Mouse (Mus musculus) c-Kit-positive CD71-positive TER-119-negative erythroid progenitor cells, embryonic 14.5 days (primary cell): ENCODE results near the gene Cox19.
A peak's percentile ranks its signal among the peaks of the same experiment; 100 is the strongest.

ENCODE experiments used
- DNase-seq: peaks from one replicate; pipeline ENCODE4 v3.0.0-alpha.2; 2013; ENCODE audit warnings: low read depth

Cox19 gene

DNA sequence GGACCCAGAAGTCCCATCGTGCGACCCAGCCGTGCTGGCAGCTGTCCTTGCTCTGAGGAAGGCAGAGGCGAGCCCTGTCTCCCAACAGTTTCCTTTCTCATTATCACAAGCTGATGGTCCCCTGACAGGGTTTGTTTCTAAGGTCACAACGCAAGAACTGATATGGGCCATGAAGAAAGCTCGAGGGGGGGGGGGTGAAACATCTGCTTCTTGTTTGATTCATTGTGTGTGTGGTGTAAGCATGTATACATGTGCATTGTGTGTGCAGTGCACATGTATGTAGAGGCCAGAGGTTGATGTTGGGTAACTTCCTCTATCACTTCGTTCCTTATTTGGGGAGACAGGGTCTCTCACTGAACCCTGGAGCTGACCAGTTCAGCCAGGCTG lies 23.6 kb downstream of the Cox19 start:
- no peak for DNase-seq

DNA sequence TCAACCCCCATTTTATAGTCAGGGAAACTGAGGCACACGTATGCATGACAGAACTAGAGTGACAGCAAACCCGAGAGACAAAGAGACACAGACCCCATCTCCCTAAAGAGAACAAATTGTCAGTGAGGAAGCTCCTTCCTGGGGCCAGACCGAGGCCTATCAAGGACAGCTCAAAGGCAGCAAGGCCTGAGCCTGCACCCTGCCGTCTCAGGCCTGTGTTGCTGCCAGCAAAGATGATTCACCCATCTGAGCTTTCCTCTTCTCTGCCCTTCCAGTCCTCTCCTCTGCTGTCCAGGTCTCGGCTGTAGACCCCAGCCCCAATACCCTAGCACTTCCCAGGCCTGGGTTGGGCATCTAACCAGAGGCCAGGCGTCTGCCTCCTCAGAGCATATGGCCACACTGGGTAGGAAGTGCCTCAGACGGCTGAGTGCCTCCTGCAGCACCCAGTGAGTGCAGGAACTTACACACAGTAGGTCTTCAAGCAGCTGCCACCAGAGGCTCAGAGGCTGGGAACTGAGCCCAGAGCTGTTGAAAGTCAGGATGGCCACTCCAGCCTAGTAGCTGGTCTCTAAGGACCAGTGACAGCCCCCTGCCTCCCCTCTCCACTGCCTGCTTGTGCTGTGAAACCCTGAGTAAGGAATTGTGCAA lies 24.1 kb downstream of the Cox19 start:
- DNase-seq, result no peak

DNA sequence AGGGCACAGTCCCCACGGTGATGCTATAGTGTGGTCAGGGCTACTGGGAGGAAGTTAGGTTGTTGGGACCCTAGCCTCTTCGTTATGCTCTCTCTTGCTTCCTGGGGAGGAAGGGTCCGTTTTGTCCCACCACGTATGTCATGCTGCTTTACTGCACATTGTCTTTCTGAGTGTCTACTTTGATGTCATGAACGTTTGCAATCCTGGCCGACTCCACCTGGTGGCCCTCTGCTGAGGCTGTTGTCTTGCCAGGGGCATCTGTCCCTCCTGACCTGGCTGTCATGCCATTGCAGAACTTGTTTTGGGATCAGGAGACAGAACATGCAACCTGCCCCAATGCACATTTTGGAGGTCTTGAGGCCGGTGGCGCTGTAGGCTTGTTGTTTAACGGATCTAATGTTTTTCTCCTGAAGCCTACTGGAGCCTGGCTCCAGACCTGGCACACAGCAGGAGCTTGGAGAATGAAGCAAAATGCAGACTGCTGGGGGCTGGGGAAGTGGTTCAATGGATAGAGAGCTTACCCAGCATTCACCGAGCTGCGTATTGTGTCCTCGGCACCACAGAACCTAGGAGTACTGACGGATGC lies 25.0 kb downstream of the Cox19 start:
- no peak for DNase-seq

DNA sequence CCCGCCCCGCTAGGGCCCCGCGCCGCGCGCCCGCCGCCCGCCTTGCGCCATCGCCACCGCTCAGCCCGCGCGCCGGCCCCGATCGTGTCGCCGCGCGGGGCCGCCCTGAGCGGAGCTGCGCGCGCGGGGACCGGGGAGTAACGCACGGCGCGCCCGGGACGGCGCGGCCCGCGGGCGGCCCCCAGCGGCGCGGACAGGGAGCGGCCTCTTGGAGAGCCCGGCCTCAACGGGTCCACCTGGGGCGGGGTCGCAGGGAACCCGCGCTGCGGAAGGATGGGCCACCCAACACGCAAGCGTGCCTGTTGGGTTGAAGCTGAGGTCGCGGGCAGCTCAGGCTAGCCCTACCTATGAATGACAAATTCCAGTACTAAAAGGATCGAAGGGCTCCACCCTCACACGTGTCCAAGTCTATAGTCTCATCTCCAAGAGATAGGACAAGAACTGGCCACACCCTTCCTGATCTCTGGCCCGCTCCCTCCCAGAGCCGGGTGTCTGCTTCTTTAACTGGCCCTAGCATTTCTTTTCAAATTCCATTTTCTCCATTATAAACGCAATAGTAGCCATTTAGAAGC lies 25.7 kb downstream of the Cox19 start, which contains the start of gene Adap1:
Gene Adap1, minus strand, starts transcription at position 228 of the 572 bp plus-strand sequence.
- DNase-seq, result peak; percentile 54

DNA sequence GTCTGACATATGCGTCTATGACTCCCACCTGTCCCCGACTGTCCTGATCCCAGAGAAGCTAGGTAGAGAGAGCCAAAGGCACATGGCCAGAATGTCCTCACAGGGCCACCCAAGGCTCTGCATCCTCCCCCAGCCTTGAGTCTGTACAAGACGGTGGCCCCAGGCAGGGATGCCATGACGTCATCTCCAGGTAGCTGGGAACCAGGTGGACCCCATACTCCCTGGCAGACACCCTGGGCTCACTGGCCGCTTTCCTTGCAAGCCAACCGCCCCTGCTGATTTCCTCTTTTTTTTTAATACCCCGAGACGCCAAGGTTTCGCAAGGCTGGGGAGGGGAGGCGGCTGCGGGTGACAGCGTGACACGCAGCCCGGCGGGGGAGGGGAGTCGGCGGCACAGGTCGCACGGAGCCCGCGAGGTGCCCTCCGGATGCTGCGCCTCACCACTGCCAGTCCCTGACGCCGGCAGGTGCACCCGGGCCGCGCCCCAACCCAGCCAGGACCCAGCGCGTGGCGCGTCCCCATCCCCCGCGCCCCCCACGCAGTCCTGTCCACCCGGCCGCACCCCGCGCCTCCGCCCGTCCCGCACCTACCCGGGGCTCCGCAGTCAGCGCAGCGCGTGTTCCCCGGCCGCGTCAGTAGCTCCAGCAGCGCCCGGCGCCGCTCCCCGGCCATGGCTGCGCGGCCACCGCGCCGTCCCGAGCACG lies 26.4 kb downstream of the Cox19 start:
- DNase-seq, result no peak

DNA sequence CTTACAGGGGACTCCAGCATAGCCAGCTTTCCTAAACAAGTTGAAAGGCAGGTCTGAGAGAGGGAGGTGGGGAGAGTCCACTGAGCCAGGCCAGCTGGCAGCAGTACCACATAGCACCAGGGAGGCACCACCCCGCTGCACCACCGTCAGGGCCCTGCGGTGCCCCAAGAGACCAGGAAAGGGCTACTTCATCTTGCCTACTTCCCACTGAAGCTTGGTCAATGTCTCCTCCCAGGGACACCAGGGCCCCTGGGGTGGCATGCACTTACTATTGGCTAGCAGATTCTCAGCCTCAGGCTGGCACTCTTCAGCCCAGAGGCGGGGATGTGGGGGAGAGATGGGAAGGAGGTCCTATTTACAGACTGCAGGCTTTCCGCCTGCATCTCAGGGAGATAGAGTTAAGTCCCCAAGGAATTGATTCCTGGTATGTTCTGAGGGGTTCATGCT lies 27.1 kb downstream of the Cox19 start:
- DNase-seq, result no peak

DNA sequence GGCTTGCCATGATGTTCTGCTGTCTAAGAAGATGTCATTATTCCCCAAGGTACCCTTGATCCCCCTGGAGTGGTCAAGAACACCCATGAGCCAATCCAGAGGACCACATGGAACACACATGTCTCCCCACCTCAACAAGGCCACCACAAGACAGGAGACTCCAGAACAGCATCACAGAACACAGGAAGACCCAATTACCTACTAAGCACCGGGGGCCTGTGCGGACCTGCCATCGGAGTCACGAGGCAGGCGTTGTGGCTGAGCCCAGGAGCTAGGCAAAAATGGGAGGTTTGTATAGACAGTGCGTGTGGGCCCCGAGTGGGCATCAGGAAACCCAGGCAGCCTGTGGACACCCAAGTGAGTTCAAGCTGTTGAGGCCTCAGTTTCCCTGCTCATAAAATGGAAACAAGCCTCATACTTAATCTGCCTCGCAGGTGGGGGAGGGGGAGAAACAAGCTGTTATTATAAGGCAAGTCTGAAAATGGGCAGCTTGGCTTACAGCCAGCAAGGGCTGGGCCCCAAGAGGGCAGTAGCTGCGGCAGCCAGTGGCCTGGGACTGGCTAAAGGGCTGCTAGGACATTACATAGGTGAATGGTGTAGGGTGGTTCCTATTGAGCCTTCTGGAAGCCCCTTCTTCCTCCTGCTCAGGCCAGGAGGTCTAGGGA lies 27.8 kb downstream of the Cox19 start:
- no peak for DNase-seq

DNA sequence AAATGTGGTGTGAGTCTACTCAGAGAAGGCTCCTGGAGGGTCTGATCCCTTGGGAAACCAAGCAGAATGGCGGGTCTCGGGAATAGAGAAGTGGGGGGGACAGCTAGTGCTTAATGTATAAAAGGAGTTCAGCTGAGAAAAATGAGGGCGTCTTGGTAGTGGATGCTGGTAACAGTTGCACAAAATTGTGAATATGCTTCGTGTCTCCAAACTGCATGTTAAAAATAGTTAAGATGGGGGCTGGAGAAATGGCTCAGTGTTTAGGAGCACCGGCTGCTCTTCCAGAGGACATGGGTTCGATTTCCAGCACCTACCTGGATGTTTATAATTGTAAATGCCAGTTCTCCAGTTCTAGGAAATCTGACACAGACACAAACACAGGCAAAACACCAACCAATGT lies 29.9 kb downstream of the Cox19 start:
- no peak for DNase-seq

DNA sequence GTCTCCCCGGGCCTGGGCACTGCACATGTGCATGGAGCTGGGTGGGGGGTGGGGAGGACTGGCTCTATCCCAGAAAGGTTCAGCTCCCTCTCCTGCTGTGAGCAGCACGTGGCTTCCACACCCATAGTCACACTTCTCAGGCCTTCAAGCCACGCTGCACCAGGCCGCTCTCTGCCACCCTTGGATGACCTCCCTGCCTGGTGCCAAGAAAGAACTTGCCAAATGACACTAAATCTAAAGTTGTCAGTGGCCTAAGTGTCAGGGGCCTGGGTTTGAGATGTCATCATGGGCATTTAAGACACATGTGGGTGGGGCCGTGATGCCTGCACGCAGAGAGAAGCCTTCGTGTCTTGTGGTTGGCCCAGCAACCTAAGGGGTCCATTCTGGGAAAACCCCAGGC lies 30.8 kb downstream of the Cox19 start:
- no peak for DNase-seq

DNA sequence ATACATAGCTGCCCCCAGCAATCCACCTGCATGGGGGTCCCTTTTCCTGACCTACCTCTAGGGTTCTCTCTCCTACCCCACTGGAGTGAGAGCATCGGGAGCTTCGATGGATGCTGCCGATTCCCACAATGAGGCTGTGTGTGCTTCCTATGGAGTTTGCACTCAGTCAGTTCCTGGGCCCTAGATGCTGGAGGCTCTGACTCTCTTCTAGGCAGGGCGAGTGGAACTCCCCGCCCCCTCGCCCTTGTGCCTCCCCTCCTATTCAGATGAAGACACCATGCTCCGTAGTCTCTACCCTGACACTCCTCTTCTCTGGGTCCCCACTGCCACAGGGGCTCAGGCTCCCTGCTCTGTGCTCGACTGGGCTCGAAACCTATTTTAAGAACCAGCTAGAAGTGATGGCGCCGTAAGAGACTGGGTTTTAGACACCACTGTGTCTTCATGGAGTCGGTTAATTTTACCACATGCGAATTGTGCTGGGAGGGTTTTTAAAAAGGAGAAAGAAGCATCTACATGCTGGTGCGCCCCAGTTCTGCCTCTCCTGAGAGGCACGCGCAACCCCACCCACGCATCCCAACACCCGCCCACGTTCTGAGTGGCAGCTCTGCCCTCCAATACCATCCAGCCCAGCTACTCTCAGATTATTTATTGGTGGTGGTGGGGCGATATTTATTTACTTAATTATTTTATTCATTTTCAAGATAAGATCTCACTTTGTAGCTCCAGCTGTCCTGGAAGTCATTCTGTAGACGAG lies 33.3 kb downstream of the Cox19 start:
- DNase-seq, result no peak

DNA sequence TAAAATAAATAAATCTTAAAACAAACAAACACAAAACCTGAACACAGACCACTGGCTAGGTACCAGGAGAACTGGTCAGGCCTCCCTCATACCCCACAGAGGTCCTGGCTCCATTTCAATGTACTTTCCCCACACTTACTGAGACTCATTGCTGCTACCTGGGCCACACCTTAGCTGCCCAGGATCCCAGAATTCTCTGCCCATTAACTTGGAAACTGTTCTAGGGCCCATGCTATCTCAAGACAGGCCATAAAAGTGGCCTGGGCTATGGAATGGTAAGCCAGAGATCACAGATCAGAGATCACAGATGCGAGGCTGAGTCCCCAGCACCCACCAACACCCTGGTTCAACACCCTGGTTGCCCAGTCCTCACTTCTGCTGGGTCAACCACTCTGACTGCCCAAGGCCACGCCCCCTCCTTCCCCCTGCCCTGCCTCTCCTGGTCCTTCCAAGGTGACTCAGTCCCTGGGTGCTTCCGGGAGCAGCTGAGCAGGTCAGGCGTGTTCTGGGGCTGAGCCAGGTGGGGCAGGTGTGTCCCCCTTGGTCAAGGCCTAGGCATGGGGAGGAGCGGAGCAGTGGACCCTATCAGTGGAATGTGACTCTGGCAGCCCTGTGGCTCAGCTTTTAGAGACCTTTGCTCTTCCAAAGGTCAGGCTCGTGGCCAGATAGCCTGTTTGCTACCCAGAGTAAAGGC lies 34.1 kb downstream of the Cox19 start:
- no peak for DNase-seq

DNA sequence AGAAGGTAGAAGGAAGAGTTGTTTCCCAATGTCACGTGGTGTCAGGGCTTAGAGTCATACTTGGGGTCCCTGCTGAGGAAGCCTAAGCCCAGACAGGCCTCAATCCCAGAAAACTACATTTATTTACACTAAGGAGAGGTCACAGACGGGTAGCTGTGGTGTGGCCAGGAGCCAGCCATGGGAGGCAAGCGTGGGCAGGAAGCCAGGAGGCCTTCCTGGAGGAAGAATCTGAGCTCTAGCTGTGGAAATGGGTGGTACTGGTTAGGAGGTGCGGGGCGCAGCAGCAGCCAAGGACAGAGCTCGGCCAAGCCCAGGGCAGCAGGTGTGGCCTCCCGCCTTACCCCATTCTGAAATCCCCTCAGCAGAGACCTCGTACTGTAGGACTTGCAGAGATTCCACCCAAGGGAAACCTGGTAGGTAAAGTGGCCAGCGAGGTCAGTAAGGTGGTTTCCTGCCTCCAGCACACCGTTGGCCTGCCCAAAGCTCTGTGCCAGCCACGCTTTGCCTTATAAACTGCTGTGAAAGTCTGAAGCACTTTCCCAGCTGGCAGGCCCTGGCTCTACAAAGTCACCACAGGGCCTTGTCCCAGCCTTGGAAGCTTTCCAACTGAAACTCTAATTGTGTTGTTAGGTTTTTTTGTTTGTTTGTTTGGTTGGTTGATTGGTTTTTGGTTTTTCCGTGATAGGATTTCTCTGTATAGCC lies 36.1 kb downstream of the Cox19 start:
- DNase-seq, result no peak

DNA sequence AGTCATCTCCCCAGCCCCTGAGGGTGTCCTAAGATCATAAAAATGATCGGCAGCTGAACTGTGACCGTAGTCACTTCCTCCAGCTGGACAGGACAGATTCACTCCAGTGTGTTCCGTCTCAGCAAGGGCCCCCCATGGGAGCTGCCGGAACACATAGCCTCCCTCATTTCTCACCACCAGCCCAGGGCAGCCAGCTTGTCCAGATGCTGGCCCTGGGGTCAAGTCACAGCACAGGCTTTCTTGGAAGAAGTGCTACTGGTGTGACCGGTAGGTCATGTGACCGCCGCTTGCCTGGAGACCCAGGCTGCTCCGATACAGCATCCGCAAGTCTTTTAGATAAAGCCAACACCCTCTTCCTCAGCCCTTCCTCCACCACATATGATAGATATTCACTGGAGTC lies 37.7 kb downstream of the Cox19 start:
- DNase-seq, result no peak

DNA sequence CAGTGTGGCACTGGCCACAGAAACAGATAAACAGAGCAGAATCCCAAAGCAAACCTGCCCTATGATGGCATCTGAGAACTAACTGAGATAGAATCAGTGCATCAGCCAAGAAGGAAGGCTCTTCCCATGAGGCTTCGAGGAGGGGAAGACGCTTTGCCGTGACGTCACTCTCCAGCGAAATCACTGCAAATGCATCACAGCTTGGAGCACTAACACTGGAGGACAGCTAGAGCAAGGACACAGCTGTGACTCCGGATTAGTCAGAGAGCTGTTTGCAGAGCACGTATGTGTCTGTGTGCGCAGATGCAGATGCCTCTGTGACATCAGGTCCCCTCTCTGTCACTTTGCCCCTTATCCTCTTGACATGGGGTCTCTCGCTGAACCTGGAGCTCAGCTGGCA lies 39.4 kb downstream of the Cox19 start:
- DNase-seq, result no peak

DNA sequence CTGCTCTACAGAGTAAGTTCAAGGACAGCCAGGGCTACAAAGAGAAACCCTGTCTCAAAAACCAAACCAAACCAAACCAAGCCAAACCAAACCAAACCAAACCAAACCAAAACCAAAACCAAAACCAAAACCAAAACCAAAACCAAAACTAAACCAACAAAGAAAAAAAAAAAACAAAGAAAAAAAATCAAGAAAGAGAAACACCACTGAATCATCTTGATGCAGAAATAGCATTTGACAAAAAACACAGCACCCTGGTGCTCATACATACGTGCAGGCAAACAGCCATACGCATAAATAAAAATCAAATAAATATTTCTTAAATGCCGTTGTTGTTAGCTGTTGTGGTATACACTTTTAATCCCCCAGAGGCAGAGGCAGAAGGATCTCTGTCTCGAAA lies 40.7 kb downstream of the Cox19 start:
- DNase-seq, result no peak

DNA sequence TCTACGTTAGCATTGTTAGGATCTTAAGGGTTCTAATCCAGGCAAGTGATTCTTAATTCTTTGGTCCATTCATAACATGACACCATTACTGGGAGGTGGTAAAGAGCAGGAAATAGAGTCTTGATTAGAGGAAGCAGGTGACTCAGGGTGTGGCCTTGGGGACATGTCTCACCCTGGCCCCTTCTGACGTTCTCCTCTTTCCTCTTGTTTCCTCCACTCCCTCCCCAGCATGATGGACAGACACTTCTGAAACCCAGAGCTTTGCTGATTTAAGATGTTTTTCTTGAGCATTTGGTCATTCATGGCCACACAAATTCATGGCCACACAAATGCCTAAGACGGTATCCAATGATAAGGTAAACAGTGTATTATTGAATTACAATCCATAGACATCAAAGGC lies 41.3 kb downstream of the Cox19 start:
- no peak for DNase-seq

DNA sequence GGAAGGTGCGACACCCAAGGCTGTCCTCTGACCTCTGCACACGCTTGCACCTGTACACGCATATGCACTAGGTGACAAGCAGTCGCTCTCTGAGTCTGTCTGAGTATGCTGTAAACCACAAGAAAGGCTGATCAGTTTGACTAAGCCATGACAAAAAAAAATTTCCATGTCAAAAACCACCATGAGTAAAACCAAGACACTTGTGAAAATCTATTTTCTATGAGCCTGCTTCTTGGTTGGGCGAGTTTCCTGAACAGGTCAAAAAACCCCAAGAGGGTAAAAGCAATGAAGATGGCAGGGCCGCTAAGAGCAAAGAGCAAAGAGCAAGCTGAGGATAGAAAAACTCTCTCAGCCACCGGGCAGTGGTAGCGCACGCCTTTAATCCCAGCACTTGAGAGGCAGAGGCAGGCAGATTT lies 47.6 kb downstream of the Cox19 start:
- no peak for DNase-seq

DNA sequence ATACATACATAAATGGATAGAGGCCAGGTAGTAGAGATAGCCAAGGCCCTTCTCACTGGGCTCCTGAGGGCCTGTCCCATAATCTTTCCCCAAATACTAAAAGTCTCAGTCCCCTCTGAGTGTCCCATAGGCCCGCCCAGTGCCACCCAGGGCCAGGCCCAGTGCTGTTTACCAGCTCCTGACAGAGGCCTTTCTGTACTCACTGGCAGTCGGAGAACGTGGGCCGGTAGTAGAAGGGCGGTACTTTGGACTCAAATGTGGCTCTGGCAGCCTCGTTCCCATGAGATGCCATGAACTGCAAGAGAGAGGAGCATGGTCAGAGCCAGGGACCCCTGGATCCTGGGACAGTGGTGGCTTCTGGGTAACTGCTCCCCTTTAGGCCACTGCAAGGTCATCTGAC lies 49.1 kb downstream of the Cox19 start:
- DNase-seq, result no peak

DNA sequence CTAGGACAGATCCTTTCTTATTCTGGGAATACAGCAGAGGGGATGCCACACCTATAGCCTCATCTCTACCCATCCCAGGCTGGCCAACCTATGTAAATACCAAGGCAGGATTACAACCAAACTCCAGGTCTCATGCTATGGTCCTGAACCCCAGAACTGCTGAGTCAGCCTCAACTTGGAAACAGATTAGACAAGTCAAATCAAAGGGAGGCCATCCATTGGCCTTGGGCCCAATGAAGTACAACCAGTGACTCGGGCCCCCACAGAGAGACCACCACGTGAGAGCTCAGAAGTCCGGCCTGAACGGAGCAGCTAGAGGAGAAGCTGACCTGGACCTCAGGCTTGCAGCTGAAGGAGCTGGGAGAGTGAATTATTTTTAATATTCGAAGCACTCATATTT lies 53.5 kb downstream of the Cox19 start:
- no peak for DNase-seq

DNA sequence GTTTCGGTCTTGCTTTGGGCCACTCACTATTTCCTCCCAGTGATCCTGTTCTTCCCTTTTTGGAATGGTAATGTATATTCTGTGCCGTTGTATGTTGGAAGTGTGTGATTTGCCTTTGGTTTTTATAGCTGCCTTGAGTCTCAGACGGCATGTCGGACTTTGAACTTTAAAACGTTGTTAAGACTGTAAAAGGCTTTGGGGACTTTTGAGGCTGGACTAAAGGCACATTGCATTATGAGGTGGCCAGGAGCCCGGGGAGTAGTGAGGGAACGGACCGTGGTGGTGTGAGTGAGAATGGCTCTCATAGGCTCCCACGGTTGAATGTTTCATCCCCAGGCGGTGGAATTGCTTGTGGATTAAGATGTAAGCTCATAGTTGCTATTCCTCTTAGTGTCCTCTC lies 54.1 kb downstream of the Cox19 start:
- DNase-seq, result no peak

DNA sequence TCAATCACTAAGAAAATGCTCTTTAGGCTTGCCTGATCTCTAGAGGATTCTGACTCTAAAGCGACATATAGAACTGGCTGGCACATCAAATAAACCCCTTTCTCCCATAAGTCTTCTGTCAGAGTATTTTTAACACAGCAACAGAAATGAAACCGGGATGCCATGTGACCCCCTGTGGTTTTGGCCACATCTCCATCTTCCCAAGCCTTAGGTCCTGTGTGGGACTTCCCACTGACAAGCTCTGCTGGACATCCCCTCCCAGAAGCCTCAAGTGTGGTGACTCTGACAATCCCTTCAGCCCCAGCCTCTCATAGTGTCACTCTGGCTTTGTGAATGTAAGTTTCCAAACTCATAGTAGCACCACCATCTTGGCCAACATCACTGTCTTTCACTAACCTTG lies 57.1 kb downstream of the Cox19 start:
- DNase-seq, result no peak
